Mouse (Mus musculus) liver, adult 10 weeks (tissue): ENCODE measurements around the gene Rnf150. TPM values are rescaled to one million over a fixed set of nuclear protein-coding genes. Genes with fewer than 3 reads are reported as not detected.

Experiments
- polyA plus RNA-seq: library from polyadenylated mRNA; stranded (reverse); fragments of 350-450 nt; fragmentation: Illumina TruSeq; extraction: RNeasy Lipid Tissue Mini Kit (QIAGEN cat#74804); gene quantifications from one replicate; pipeline ENCODE4 v1.2.3, GENCODE M21; 2014; ENCODE audit warnings: low read depth, low replicate concordance

Gene Rnf150
- polyA plus RNA-seq = 0.58 TPM

GRCm38 (mm10) chr8:82863041-82863744, at the start of gene Rnf150:
Rnf150 (plus strand) TSS chr8:82863356.

Other genes starting within 250 kb of the Rnf150 start
- gene Zfp330, start 89.2 kb upstream of the Rnf150 start, polyA plus RNA-seq = 24.0 TPM